Mouse (Mus musculus) liver, embryonic 14.5 days (tissue): ENCODE measurements at regions not wholly inside any gene's neighbourhood (a gene's known extent, or its start where the extent isn't known, plus 50 kb on each side); places are given as distances from the start of the nearest gene placed in this dataset.

Source experiments
- ATAC-seq: fragments of 200-750 bp; cut with Nextera tagmentation; 2 replicates; pipeline ENCODE4 v1.8.0; 2017; ENCODE audit warnings: moderate number of reproducible peaks, mild to moderate bottlenecking, moderate library complexity; ENCODE audit not compliant: insufficient read depth
- DNase-seq, 3 experiments: peaks; one replicate each; pipeline ENCODE4 v3.0.0-alpha.2; 2012 to 2013; ENCODE audit warnings: low read depth in 3 of 3, low spot score in 3 of 3
- H3K27ac ChIP-seq: fragments of 300-500 bp; sonication (generic); 2 replicates; pipeline ENCODE4 v1.5.1; 2014; ENCODE audit warnings: moderate library complexity, mild to moderate bottlenecking, control low read depth, inconsistent platforms
- H3K27me3 ChIP-seq: fragments of 300-500 bp; sonication (generic); 2 replicates; pipeline ENCODE4 v1.6.1; 2014; ENCODE audit warnings: mild to moderate bottlenecking, low read length, moderate library complexity; ENCODE audit not compliant: control insufficient read depth, insufficient read depth
- H3K36me3 ChIP-seq: fragments of 300-500 bp; sonication (generic); replicated peaks from 2 replicates; pipeline ENCODE4 v1.6.1; 2014; ENCODE audit warnings: low read depth; ENCODE audit not compliant: control insufficient read depth, insufficient read depth
- H3K4me1 ChIP-seq, 2 experiments: fragments of 200-500 bp in 1 of 2; fragments of 300-500 bp in 1 of 2; sonication (generic) in 1 of 2; replicated peaks; 2 replicates each; pipeline ENCODE4 v1.6.1; 2012 to 2014; ENCODE audit warnings: antibody characterized with exemption in 1 of 2, inconsistent platforms in 1 of 2, low read length in 1 of 2; ENCODE audit not compliant: control insufficient read depth in 2 of 2, insufficient read depth in 2 of 2
- H3K4me2 ChIP-seq: fragments of 300-500 bp; sonication (generic); 2 replicates; pipeline ENCODE4 v1.6.1; 2014; ENCODE audit warnings: low read depth, mild to moderate bottlenecking, control low read depth, moderate library complexity
- H3K4me3 ChIP-seq, 2 experiments: fragments of 200-500 bp in 1 of 2; fragments of 300-500 bp in 1 of 2; sonication (generic) in 1 of 2; 2 replicates each; pipeline ENCODE4 v1.5.1; 2012 to 2014; ENCODE audit warnings: low read depth in 2 of 2, low read length in 2 of 2, mild to moderate bottlenecking in 2 of 2, control low read depth in 1 of 2, inconsistent platforms in 1 of 2, moderate library complexity in 1 of 2; ENCODE audit not compliant: insufficient read depth in 1 of 2
- H3K9ac ChIP-seq: fragments of 300-500 bp; sonication (generic); replicated peaks from 2 replicates; pipeline ENCODE4 v1.6.1; 2014; ENCODE audit warnings: mild to moderate bottlenecking, control low read depth, moderate library complexity
- H3K9me3 ChIP-seq: fragments of 300-500 bp; sonication (generic); 2 replicates; pipeline ENCODE4 v1.6.1; 2016; ENCODE audit warnings: low read length, mixed read lengths; ENCODE audit not compliant: control insufficient read depth
- CTCF ChIP-seq: IDR thresholded peaks from 2 replicates; pipeline ENCODE4 v1.5.1; 2016; ENCODE audit warnings: antibody characterized with exemption, low read depth, control low read depth
- EP300 ChIP-seq: IDR thresholded peaks from 2 replicates; pipeline ENCODE4 v1.6.1; 2016; ENCODE audit warnings: antibody characterized with exemption, low read depth
- WGBS: fragments of 180-500 bp; shearing (Covaris S2); extraction: QIAGEN DNeasy Blood & Tissue Kit; methylation state at CpG from one replicate; pipeline ENCODE4 v1.1.7; 2014; ENCODE audit not compliant: insufficient replicate concordance; 5-methylcytosine and 5-hydroxymethylcytosine counted together

DNA sequence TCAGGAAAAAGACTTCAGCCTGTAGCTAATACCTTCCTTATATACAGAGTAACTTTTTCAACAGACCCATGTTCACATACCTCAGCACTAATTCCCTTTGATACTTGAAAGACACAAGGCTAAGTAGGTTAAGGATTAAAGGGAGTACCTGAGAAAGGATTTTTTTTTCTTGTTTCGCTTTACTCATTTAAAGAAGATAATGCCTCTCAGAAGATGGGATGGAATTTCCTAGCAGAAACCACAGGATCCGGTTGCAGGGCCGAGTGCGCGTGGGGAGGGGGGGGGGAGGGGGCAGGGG, 114.0 kb upstream of the Cpsf6 start:
- H3K4me3 ChIP-seq: 0 out of 4 replicates have a peak overlapping the region, but pooled peaks of 1 of the 2 experiments have one; percentile 1
- no peak for TF ChIP-seq CTCF
- no peak for TF ChIP-seq EP300
- no peak for ATAC-seq

DNA sequence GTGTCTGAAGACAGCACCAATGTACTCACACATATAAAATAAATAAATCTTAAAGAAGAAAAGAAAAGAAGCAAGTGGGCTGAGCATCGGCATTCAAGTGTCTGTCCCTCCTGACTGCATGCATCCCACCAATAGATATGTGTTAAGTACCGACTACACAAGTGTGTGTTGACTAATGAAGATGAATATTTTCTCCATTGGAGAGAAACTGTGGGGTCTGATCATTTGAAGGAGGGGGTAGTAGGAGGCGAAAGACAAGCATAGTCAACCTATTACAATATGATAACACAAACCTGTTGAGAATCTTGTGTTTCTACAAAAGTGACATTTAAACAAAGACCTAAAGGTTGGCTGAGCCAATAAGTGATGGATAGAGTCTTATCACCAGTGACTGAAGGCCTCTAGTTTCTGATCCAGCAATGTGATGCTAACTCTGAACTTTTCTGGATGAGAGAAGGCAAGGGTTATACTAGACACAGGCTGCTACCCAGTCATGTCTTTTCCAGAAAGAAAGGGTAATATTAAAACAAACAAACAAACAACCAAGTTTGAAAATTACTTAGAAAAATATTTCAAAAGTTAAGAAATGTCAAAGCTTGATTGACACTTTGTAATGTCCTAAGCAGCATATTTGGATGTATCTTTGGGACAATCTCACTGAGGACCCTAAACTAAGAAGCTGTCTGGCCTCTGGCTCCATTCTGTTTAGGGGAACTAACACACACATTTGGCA, 113.4 kb upstream of the Cpsf6 start:
- no peak for ATAC-seq

More for the DNA sequence above, 114.0 kb upstream of the Cpsf6 start:
- Histone ChIP-seq H3K4me2 (peak overlapping the region; percentile 29; the same call in 1 of the 2 replicates), H3K4me1 (peaks cover 0 to 4% of the 10 kb centered on the region in 2 experiments; a peak in 3 of 4 replicates), H3K9ac (no peak overlapping the region), H3K27ac (no peak overlapping the region), H3K27me3 (no peaks in the 10 kb centered on the region), H3K36me3 (no peaks in the 10 kb centered on the region), H3K9me3 (no peaks in the 10 kb centered on the region)
- DNase-seq: no peak
- 0% methylated on average over 1 of the region's 5 CpGs for WGBS

GRCm38 (mm10) chr10:117492391-117492990, 112.7 kb upstream of the Cpsf6 start:
- 64% methylated on average over 5 of the region's 5 CpGs for WGBS
- H3K9me3 ChIP-seq: no peaks in the 10 kb centered on the region
- no peak overlapping the region for H3K27ac ChIP-seq
- H3K27me3 ChIP-seq: no peaks in the 10 kb centered on the region
- H3K4me2 ChIP-seq: no peak overlapping the region
- no peak for TF ChIP-seq CTCF
- no peak for TF ChIP-seq EP300
- no peak for ATAC-seq
- H3K4me3 ChIP-seq: no peak overlapping the region
- no peak overlapping the region for H3K9ac ChIP-seq
- H3K36me3 ChIP-seq: no peaks in the 10 kb centered on the region
- H3K4me1 ChIP-seq: peaks cover 0 to 2% of the 10 kb centered on the region in 2 experiments; a peak in 3 of 4 replicates
- DNase-seq: no peak

More for the DNA sequence above, 113.4 kb upstream of the Cpsf6 start:
- Histone ChIP-seq H3K27me3 (no peaks in the 10 kb centered on the region), H3K27ac (no peak overlapping the region), H3K4me1 (peaks cover 0 to 4% of the 10 kb centered on the region in 2 experiments; a peak in 3 of 4 replicates), H3K9ac (no peak overlapping the region), H3K36me3 (no peaks in the 10 kb centered on the region), H3K9me3 (no peaks in the 10 kb centered on the region), H3K4me2 (peak overlapping the region; percentile 29; the same call in 1 of the 2 replicates), H3K4me3 (no peak overlapping the region)
- TF ChIP-seq CTCF (no peak), EP300 (no peak)
- no peak for DNase-seq
- WGBS: 66% methylated on average over 3 of the region's 3 CpGs

GRCm38 (mm10) chr10:117491711-117492110, 111.9 kb upstream of the Cpsf6 start:
- Histone ChIP-seq H3K27me3 (no peaks in the 10 kb centered on the region), H3K9me3 (no peaks in the 10 kb centered on the region), H3K27ac (no peak overlapping the region), H3K4me1 (peaks cover 0 to 2% of the 10 kb centered on the region in 2 experiments; a peak in 3 of 4 replicates), H3K4me2 (no peak overlapping the region), H3K9ac (no peak overlapping the region), H3K4me3 (no peak overlapping the region), H3K36me3 (no peaks in the 10 kb centered on the region)
- 39% methylated on average over 1 of the region's 1 CpGs for WGBS
- DNase-seq: no peak
- no peak for TF ChIP-seq CTCF
- TF ChIP-seq EP300: no peak
- ATAC-seq: no peak

- Histone ChIP-seq H3K27me3 (no peaks in the 10 kb centered on the region), H3K4me2 (no peak overlapping the region), H3K27ac (no peak overlapping the region), H3K9me3 (no peaks in the 10 kb centered on the region), H3K4me1 (peaks cover 0 to 2% of the 10 kb centered on the region in 2 experiments; a peak in 3 of 4 replicates), H3K36me3 (no peaks in the 10 kb centered on the region), H3K4me3 (no peak overlapping the region), H3K9ac (no peak overlapping the region)
- DNase-seq (no peak), ATAC-seq (no peak)
- 55% methylated on average over 4 of the region's 4 CpGs for WGBS
- TF ChIP-seq EP300 (no peak), CTCF (no peak)
Observed at GRCm38 (mm10) chr10:117490851-117491595, 111.2 kb upstream of the Cpsf6 start.
